Mouse (Mus musculus) stomach, postnatal 0 days (tissue): ENCODE measurements around the gene Mical3.

Experiments used
- CTCF ChIP-seq: IDR thresholded peaks from 2 replicates; pipeline ENCODE4 v1.5.1; 2016; ENCODE audit warnings: antibody characterized with exemption, low read depth, mild to moderate bottlenecking, moderate library complexity
- EP300 ChIP-seq: optimal IDR thresholded peaks from 2 replicates; pipeline ENCODE3; 2016; ENCODE audit warnings: antibody characterized with exemption

GRCm38 (mm10) chr6:120894089-120894488 lies 236.7 kb downstream of the Mical3 start:
- TF ChIP-seq CTCF, result no peak
- TF ChIP-seq EP300, result no peak
